Mouse (Mus musculus) layer of hippocampus, postnatal 36 days (tissue): Measurements from ENCODE around the gene Sash1. TPM values are rescaled to one million over a fixed set of nuclear protein-coding genes. Genes with fewer than 3 reads are reported as not detected.
A peak's percentile ranks its signal among the peaks of the same experiment; 100 is the strongest.
"Not testable (repeated sequence)": the region's sequence is repeated elsewhere in the genome, so short reads cannot be mapped to it uniquely, and the experiment has no call there.

Source experiments
- DNase-seq, 2 experiments: peaks; one replicate each; pipeline ENCODE4 v3.0.0; 2022
- total RNA-seq, 2 experiments: library from RNA; stranded (reverse); gene quantifications; 2 replicates each; pipeline ENCODE4 v1.2.3; 2021

Sash1 gene
- total RNA-seq, 2 experiments from 2014 or later = 79.8 to 81.5 TPM

DNA sequence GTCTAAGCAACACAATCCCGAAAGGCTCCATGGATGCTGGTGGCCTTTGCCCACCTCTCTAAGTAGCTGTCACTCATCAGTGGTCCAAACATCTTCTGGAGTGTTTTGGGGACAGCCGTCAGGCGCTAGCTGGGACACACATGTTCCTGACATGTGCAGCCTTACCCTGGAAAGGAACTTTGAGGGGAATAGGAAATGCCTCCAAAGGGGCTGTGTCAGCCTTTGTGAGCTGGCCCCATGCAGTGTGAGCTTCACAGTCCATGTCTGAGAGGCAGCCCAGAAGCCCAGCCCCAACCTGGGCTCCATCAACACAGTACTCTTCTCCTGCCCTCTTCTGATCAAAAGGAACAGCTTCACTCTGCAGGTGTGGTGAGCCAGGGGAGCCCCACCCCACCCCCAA is 132.5 kb downstream of the Sash1 start:
- DNase-seq = no peak

GRCm38 (mm10) chr10:8752436-8752835 is 133.4 kb downstream of the Sash1 start:
- peak in 1 of 2 experiments; percentile 49 for DNase-seq

DNA sequence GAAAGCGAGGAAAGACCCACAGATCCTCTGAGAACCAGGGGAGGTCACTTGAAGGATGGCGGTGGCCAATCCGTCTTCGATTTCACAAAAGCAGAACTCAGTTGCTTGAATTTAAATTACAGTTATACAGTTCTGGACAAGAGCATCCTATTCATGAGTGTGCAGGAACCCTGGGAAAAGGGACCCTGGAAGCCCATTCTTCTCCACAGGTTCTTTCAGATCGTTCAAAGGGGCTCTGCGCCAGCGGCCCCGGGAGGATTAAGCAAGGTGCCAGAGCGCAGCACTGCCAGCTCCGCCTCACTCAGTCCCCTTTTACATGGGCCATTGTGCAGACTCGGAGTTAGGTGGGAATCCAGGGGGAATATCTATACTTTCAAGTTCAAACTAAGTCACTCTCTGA is 136.3 kb downstream of the Sash1 start:
- peak in 1 of 2 experiments; percentile 33 for DNase-seq

- DNase-seq = no peak
These were observed 138.2 kb downstream of the Sash1 start for GRCm38 (mm10) chr10:8747450-8748212.

GRCm38 (mm10) chr10:8746082-8746696 is 139.7 kb downstream of the Sash1 start:
- DNase-seq = no peak

GRCm38 (mm10) chr10:8742872-8743271 is 143.0 kb downstream of the Sash1 start:
- DNase-seq = no peak

- no peak for DNase-seq
These were observed 144.4 kb downstream of the Sash1 start for GRCm38 (mm10) chr10:8741505-8741904.

DNA sequence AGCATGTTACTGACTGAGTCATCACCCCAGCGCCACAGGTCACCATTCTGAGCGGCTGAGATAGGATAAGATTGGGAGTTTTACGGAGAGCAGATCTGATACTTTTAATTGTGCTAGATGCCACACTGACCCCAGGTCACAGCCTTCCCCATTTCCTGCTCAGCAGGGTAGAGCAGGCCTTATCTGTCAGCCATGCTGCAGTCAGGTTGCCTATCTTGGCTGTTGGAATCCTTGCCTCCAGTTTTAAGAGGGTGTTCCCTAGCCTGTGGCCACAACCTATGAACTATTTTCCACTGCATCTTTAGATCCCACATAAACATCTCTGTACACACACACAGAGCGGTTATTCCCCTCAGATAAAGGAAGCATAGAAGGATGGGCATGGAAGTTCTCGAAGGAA is 145.1 kb downstream of the Sash1 start:
- DNase-seq = no peak

GRCm38 (mm10) chr10:8729387-8730337 is 156.2 kb downstream of the Sash1 start:
- no peak for DNase-seq

DNA sequence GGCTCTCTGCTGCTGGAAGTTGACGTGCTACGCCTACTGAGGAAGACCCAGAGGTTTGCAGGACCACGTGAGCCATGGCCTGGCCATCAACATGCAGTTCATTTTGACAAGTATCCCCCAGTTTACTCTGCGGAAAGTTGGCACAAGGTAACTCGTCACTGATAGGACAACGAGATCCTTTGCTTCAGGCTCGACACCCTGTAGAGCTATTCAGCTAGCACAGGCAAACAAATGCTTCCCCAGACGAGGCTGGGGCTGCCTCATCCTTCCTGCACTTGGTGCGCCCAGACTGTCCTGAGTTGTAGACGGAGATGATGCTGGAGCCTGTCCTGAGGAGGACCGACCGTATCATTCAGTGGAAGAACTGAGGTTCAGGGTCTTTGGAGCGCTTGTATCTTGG is 166.5 kb downstream of the Sash1 start:
- no peak for DNase-seq

DNA sequence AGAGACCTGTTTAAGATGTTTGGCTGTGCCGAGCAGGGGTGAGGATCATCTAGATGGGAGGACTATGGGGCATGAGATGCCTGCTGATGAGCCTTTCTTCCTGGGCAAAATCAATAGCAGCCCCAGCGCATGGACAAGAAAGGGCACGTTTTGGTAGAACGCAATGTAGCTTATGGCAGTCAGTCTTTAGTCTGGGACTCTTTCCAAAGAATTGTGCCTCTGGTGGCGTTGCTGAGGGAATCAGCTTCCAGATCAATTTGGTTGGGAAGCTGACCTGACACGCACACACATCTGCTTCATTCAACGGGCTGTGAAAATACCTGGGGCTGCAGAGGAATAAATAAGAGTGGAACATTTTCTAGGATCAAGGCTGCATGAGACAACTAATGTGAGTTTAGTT is 167.0 kb downstream of the Sash1 start:
- DNase-seq = no peak

DNA sequence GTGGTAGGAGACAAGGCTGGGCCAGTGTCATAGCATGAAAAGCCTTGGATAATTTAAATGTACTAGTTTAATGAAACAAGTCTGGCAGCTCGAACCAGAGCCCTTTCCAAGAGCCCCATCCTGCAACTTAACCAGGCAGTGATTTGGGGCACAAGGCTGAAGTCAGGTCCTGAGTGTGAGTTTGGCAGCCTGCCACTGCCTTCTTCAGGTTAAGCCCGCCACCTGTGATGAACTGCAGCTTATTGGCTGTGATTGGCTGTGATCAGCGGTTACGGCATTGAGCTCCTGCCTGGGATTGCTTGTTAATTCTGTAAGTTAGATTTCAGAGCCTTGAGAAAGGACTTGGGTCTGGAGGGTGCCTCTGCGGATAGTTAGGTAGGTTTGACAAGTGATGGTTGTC is 168.7 kb downstream of the Sash1 start:
- DNase-seq = no peak

GRCm38 (mm10) chr10:8715679-8716284 is 170.1 kb downstream of the Sash1 start:
- DNase-seq = peak; percentile 63 to 64

DNA sequence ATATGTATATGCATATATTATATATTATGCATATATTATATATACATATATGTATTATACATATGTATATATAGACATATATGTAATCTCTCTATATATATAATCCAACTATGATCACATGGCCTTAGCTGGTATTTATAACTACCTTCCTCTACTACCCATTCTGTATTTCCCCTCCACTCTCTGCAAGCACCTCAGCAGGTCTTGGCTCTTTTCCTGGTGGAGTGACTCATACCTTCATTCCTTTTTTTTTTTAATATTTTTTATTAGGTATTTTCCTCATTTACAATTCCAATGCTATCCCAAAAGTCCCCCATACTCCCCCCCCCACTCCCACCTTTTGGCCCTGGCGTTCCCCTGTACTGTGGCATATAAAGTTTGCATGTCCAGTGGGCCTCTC is 189.2 kb downstream of the Sash1 start:
- DNase-seq = not testable (repeated sequence)

DNA sequence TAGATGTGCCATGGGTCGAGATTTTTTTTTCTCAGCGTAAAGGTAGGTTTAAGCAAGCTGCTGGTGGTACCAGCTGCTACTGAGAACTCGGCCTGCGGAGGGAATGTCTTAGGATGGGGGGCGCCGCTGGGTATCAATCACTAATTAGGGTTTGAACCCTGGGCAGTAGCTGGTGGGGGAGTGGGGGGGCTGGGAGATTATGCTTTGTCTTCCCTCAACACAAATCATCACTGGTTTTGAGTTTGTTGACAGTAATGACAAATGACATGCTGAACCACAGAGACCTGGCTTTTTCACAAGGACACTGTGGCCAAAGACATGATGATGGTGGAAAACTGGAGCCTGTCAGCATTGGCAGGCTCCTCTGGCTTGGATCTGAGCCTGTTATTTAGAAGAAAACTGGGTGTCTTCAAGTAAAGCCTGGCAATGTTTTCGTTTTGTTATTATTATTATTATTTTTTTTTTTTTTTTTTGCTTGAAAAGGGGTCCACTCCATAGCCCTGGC is 191.8 kb downstream of the Sash1 start:
- no peak for DNase-seq

- no peak for DNase-seq
These were observed 192.3 kb downstream of the Sash1 start for GRCm38 (mm10) chr10:8693561-8693960.

DNA sequence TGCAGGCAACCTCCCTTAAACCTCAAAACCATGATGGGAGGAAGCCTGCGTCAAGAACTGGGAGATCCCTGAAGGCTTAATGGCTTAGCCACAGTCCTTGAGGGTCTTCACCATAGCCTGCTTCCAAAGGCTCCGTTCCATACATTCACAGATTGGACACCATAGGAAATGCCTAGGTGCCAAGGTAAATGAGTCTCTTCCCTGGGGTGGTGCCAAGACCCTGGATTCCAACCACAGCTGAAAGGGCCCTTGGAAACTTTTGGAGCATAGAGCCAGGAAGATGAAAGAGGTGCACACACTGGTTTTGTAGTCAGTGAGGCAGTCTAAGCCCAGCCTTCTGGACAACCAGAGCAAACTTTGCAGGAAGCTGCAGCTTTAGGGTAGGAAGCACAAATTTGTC is 193.3 kb downstream of the Sash1 start:
- DNase-seq = no peak

DNA sequence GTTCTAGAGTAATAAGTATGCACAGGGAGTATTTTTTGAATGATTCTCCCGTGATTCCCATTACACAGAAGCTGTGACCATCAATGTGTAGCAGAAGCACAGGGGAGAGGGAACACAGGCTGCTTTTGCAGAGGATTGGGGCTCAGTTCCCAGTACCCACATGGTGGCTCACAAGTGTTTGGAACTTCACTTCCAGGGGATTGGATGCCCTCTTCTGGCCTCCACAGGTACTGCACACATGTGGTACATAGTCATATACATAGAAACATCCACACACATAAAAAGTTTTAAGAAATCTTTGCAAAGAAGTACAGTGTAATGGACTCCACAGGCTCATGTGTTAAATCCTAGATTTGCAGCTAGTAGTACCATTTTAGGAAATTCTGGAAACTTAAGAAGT is 199.7 kb downstream of the Sash1 start:
- no peak for DNase-seq

GRCm38 (mm10) chr10:8685269-8685668 is 200.6 kb downstream of the Sash1 start:
- DNase-seq = no peak

DNA sequence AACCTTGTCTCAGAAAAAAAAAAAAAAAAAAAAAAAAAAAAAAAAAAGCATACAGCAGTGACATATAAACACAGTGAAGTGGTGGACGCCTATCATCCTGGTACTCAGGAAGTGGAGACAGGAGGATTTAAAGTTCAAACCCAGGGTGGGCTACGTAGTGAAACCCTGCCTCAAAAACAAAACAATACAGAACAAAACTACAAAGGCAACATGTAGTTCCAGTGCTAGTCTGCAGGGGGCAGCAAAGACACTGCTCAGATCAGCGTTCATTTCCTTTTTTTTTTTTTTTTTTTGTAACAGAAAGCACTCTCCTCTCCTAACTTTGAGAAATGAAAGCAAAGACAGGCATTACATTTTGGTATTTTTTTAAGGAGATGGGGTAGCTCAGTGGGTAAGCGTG is 203.0 kb downstream of the Sash1 start:
- DNase-seq = peak in 1 of 2 experiments; percentile 21

GRCm38 (mm10) chr10:8682341-8682740 is 203.5 kb downstream of the Sash1 start:
- no peak for DNase-seq

DNA sequence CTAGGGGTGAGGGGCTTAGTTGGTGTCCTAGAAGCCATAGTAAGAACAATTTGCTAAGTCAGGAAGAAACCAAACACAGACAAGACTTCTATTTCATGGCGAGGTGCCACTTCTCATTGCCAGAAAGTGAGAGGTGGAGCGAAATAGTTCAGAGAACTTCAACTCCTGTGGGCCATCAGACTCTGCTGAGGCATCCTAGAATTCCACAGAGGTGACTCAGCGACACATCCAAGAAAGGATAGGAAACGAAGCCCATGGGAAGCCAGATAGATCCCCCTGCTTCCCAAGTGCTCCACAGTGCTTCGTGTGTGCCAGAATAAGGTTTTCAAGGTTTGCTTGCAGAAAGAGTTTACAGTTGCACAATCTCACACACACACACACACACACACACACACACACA is 209.1 kb downstream of the Sash1 start:
- no peak for DNase-seq
